Mouse (Mus musculus) lung, postnatal 36 days (tissue): ENCODE measurements around the gene Psmd4.
"Not testable (repeated sequence)": the region's sequence is repeated elsewhere in the genome, so short reads cannot be mapped to it uniquely, and the experiment has no call there.

Experiments used
- DNase-seq: peaks from one replicate; pipeline ENCODE4 v3.0.0; 2022; ENCODE audit warnings: mixed read lengths

Psmd4 gene

DNA sequence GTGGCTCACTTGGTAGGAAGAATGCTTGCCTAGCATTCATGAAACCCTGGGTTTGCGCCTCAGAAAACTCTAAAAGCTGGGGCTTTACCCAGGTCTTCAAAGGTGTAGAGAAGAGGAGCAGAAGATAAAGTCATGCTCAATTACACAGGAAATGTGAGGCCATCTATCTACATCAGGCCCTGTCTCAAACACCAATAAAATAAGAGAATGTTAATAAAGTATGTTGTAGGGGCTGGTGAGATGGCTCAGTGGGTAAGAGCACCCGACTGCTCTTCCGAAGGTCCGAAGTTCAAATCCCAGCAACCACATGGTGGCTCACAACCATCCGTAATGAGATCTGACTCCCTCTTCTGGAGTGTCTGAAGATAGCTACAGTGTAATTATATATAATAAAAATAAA is 21.5 kb downstream of the Psmd4 start:
- not testable (repeated sequence) for DNase-seq

DNA sequence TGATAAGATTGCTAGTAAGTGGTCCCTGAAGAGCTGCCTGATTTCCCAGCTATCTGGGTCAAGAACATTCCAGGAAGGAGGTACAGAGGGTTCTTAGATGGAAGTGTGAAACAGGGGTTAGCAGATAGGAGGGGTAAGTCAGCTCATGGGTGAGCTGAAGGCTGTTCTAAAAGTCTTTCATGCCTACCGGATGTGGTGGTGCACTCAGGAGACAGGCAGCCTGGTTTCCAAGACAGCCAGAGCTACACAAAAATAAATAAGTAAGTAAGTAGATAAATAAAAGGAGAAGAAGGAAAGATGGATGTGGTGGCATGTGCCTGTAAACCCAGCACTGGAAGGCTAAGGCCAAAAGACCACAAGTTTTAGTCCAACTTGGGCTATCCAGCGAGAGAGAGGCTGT is 23.7 kb downstream of the Psmd4 start:
- peak; percentile 11 for DNase-seq

- no peak for DNase-seq
Measured at GRCm38 (mm10) chr3:95016532-95017056, 25.8 kb downstream of the Psmd4 start.

- peak; percentile 97 for DNase-seq
Measured at GRCm38 (mm10) chr3:95015891-95016531, 26.4 kb downstream of the Psmd4 start.

- DNase-seq, result peak; percentile 100
Measured at GRCm38 (mm10) chr3:95015337-95015872, 27.0 kb downstream of the Psmd4 start, which contains the start of gene Zfp687. TSS of gene Zfp687 (minus strand) at chr3:95015448.

- DNase-seq, result peak; percentile 67
Measured at GRCm38 (mm10) chr3:95014428-95015151, 27.8 kb downstream of the Psmd4 start.

- no peak for DNase-seq
Measured at GRCm38 (mm10) chr3:95013699-95014427, 28.6 kb downstream of the Psmd4 start.

DNA sequence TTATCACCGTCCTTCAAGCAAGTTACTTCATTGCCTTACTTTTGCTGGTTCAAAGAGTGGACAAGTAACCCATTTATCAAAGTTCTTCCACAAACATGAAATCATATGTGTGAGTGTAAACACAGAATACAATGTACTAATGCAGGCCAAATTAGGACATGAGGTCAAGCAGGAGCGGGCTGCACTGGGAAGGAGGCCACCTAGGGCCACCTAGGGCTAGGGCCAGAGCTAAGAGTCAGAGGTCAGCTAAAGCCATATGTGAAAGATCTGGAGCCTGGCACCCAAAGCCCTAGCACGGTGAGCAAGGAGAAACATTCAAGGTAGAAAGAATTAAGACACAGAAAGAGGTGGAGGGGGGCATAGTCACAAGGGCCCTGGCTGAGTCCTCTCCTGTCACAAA is 29.4 kb downstream of the Psmd4 start:
- DNase-seq, result no peak

GRCm38 (mm10) chr3:95010396-95010795 is 32.0 kb downstream of the Psmd4 start:
- no peak for DNase-seq

GRCm38 (mm10) chr3:95007706-95008105 is 34.7 kb downstream of the Psmd4 start:
- DNase-seq, result no peak

GRCm38 (mm10) chr3:95005651-95006050 is 36.8 kb downstream of the Psmd4 start:
- DNase-seq, result no peak

- DNase-seq, result no peak
Measured at GRCm38 (mm10) chr3:95003273-95003672, 39.1 kb downstream of the Psmd4 start.

GRCm38 (mm10) chr3:95002569-95002968 is 39.8 kb downstream of the Psmd4 start:
- no peak for DNase-seq

- peak; percentile 93 for DNase-seq
Measured at GRCm38 (mm10) chr3:94996946-94997345, 45.5 kb downstream of the Psmd4 start.

DNA sequence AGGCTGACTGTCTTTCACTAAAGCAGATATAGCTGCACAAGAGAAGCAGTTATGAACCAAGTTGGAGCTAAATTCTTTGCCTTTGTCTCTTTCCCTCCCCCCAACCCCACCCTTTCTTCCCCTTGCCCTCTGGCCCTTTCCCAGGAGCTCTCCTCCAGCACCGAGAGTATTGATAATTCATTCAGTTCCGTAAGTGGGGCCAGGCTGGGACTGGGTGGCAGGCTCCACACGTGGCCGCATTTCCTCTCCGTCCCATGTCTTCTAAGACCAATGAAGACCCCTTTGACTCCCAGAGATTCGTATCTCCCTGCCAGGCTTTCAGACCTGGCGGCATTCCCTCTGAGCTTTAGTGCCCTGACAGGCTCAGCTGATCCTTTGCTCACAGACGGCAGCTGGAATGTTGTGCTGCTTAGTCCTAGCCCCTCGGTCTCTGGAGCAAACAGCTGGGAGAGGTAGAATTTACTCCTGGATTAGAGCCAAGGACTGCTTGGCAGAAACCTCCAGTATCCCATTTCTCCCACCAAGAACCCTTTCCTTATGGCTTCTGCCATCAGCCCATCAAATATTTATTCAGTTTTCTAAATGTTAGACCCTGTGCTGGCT is 53.2 kb downstream of the Psmd4 start:
- peak; percentile 12 for DNase-seq

- peak; percentile 67 for DNase-seq
Measured at GRCm38 (mm10) chr3:94987578-94987977, 54.8 kb downstream of the Psmd4 start.

DNA sequence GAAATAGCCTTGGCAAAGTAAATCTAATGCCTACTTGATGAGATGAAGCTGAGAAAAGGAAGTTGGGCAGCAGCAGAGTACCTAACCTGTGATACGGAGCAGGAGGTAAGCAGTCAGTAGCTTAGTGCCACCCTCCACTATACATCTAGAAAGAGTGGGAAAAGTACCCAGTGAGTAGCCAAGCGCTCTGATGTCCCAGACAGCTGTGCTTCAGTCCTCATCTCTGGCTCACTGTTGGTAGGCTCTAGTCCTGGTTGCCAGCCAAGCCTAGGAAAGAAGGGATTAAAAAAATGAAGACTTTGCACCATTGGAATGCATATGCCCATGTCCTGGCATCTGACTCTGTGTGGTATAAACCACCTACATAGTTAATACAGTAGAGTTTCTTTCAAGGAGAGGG is 56.9 kb downstream of the Psmd4 start:
- no peak for DNase-seq

DNA sequence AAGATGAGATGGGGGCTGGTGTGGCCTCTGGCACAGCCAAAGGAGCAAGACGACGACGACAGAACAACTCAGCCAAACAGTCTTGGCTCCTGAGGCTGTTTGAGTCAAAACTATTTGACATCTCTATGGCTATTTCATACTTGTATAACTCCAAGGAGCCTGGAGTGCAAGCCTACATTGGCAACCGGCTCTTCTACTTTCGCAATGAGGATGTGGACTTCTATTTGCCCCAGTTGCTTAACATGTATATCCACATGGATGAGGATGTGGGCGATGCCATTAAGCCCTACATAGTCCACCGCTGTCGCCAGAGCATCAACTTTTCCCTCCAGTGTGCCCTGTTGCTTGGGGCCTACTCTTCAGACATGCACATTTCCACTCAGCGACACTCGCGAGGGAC is 58.1 kb downstream of the Psmd4 start:
- peak; percentile 75 for DNase-seq
